Mouse (Mus musculus) CH12.LX (cell line): ENCODE measurements at regions not wholly inside any gene's neighbourhood (a gene's known extent, or its start where the extent isn't known, plus 50 kb on each side); places are given as distances from the start of the nearest gene placed in this dataset.

ENCODE experiments used
- CTCF ChIP-seq, 2 experiments: IDR thresholded peaks in 1 of 2; conservative IDR thresholded peaks in 1 of 2; 2 replicates each; pipeline ENCODE4 v1.5.1; 2011 to 2012; ENCODE audit warnings: low read depth in 2 of 2, low read length in 2 of 2, improper control_type of control experiment in 1 of 2, inconsistent platforms in 1 of 2, mild to moderate bottlenecking in 1 of 2, moderate library complexity in 1 of 2
- NELFE ChIP-seq: IDR thresholded peaks from 2 replicates; pipeline ENCODE4 v1.6.1; 2011; ENCODE audit warnings: low read depth, low read length, improper control_type of control experiment
- POLR2A ChIP-seq: IDR thresholded peaks from 2 replicates; pipeline ENCODE4 v1.6.1; 2011; ENCODE audit warnings: low read depth, mild to moderate bottlenecking, improper control_type of control experiment, low read length
- ZC3H11A ChIP-seq: IDR thresholded peaks from 2 replicates; pipeline ENCODE4 v1.6.1; 2012; ENCODE audit warnings: low read depth, mild to moderate bottlenecking, inconsistent platforms, low read length, improper control_type of control experiment

- TF ChIP-seq CTCF (conservative IDR thresholded peaks at IDR 0.05 in 1 of 2, IDR thresholded peaks at IDR 0.05 in 1 of 2; ENCODE audit: low read depth in 2 of 2, low read length in 2 of 2) (no peak), ZC3H11A (no peak), POLR2A (no peak), NELFE (no peak)
Observed at GRCm38 (mm10) chr12:107222106-107222505, 266.3 kb upstream of the 3110018I06Rik start.
